ENCODE assay signal across 8 mouse cellular contexts in genomic region chr5:8995966-8996685, GRCm38 (mm10). TPM values are rescaled to one million over a fixed set of nuclear protein-coding genes. Genes with fewer than 3 reads are reported as not detected.
DNase-seq lines count a peak whose midpoint lies in the region; ATAC-seq and TF ChIP-seq lines count a peak whose summit lies in the region.

No protein-coding gene starts in this region.

- no peaks in the 10 kb centered on the region for H3K9me3 ChIP-seq in hindbrain, postnatal 0 days (ENCODE audit: low read length)

- peaks cover 11% of the 10 kb centered on the region; the same call in 1 of the 2 replicates for H3K4me1 ChIP-seq in hindbrain, postnatal 0 days (ENCODE audit: insufficient read depth, low read length)

- DNase-seq in embryo, embryonic 10 days (ENCODE audit: low spot score) = peak; percentile 10
- DNase-seq in embryo, embryonic 11 days = no peak
- peak; percentile 17 for DNase-seq in CD4-positive helper T cell, adult 2 months (ENCODE audit: low read depth, low spot score)
- DNase-seq in hindbrain, postnatal 0 days (ENCODE audit: low spot score) = no peak
- DNase-seq in urinary bladder, postnatal 25 days (ENCODE audit: low spot score) = no peak
- DNase-seq in T-cell, adult 2 months (ENCODE audit: low spot score) = no peak

- WGBS in hindbrain, postnatal 0 days = 16% methylated on average over 13 of the region's 13 CpGs

- H3K4me2 ChIP-seq in hindbrain, postnatal 0 days (ENCODE audit: low read depth, low read length) = peak overlapping the region; percentile 83

- no peaks in the 10 kb centered on the region for H3K36me3 ChIP-seq in hindbrain, postnatal 0 days (ENCODE audit: insufficient read depth, low read length)

- TF ChIP-seq CTCF in hindbrain, postnatal 0 days (IDR thresholded peaks at IDR 0.05; ENCODE audit: low read depth) = no peak

- H3K9ac ChIP-seq in hindbrain, postnatal 0 days (replicated peaks; ENCODE audit: low read length) = peak overlapping the region; percentile 76

- peak overlapping the region; percentile 88; the same call in 1 of the 2 replicates for H3K27ac ChIP-seq in hindbrain, postnatal 0 days

- H3K4me3 ChIP-seq in hindbrain, postnatal 0 days (ENCODE audit: low read length) = peak overlapping the region; percentile 80

- H3K27me3 ChIP-seq in hindbrain, postnatal 0 days (ENCODE audit: insufficient read depth, low read length) = no peaks in the 10 kb centered on the region

- 0 out of 2 replicates have a peak, but pooled peaks have one; percentile 3 for ATAC-seq in erythroblast, adult 5-6 weeks (replicated peaks; ENCODE audit: low FRiP score, poor library complexity, severe bottlenecking)
- no peak for ATAC-seq in hindbrain, postnatal 0 days
- ATAC-seq in megakaryocyte progenitor cell, adult 5-6 weeks (replicated peaks; ENCODE audit: poor library complexity) = peak; percentile 10; the same call in 1 of the 2 replicates

RNA-seq across cellular contexts. Expression of gene Crot, which starts 1.0 kb away (rescaled TPM):
- 8.8 and 18.2 TPM in 2 replicates for total RNA-seq in erythroblast, adult 5-6 weeks (2015; ENCODE audit: low replicate concordance)
- 6.0 and 11.3 TPM in 2 replicates for total RNA-seq in erythroblast, adult 5-6 weeks (2017; ENCODE audit: low replicate concordance)
- 18.3 and 20.7 TPM in 2 replicates for total RNA-seq in hindbrain, postnatal 0 days (2014; rRNA removed)
- polyA plus RNA-seq in hindbrain, postnatal 0 days (2015; fragmentation: Nextera tagmentation; extraction: Ambion mirVana) = 26.0 and 30.3 TPM in 2 replicates
- 27.5 and 28.5 TPM in 2 replicates for total RNA-seq in megakaryocyte progenitor cell, adult 5-6 weeks (2015)
- 36.1 and 44.7 TPM in 2 replicates for total RNA-seq in megakaryocyte progenitor cell, adult 5-6 weeks (2017)

Comparison
In these comparisons a context has a peak if more than half of its experiments do, and no peak if none do; other contexts are left out.
1. DNase-seq: peak in embryo, embryonic 10 days (single experiment) and CD4-positive helper T cell, adult 2 months (single experiment); none in embryo, embryonic 11 days (single experiment), hindbrain, postnatal 0 days (single experiment), urinary bladder, postnatal 25 days (single experiment) and T-cell, adult 2 months (single experiment).